In the genomic region with DNA sequence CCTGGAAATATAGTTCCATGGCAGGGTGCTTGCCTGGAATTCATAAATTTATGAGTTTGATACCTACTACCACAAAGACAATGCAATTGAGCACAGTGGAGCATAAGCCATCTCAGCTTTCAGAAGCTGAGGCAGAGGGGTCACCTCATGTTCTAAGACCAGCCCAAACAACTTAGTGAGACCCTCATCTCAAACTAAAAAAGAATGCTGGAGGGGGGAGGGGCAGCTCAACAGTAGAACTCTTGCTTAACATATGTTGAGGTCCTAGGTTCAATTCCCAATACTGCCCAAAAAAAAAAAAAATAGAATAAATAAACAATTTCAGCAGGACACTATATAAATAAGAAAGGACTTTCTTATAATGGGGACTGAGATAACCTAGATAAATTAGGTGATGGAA, we compare ENCODE assay signal across 13 mouse cellular contexts.
"Had no signal": no experiment of that assay in that cellular context is flagged by ENCODE, and none has a peak within 500 bp of the region (broad histone marks: within the 10 kb centered on the region; RNA-seq: fewer than 3 reads in every experiment).

No protein-coding gene starts in this region.

- H3K9ac ChIP-seq: limb, embryonic 15.5 days; liver, embryonic 12.5 days; lung, embryonic 14.5 days had no signal

- H3K27ac ChIP-seq: limb, embryonic 15.5 days; midbrain, embryonic 12.5 days had no signal

- ATAC-seq: intestine, postnatal 0 days; liver, embryonic 12.5 days had no signal

- H3K36me3 ChIP-seq: limb, embryonic 15.5 days had no signal

- H3K27me3 ChIP-seq: limb, embryonic 15.5 days; liver, embryonic 12.5 days; midbrain, embryonic 12.5 days had no signal

- H3K9me3 ChIP-seq: limb, embryonic 15.5 days; liver, embryonic 12.5 days; midbrain, embryonic 12.5 days had no signal

- DNase-seq: kidney, adult 8-10 months; kidney, postnatal 25 days; layer of hippocampus, adult 9-11 months; layer of hippocampus, postnatal 36 days; lung, embryonic 14.5 days; lung, postnatal 10 days; lung, postnatal 4 days; right cerebral cortex, adult 18-20 months; right cerebral cortex, postnatal 25 days had no signal
